13 mouse cellular contexts compared by ENCODE assay signal in the genomic region with DNA sequence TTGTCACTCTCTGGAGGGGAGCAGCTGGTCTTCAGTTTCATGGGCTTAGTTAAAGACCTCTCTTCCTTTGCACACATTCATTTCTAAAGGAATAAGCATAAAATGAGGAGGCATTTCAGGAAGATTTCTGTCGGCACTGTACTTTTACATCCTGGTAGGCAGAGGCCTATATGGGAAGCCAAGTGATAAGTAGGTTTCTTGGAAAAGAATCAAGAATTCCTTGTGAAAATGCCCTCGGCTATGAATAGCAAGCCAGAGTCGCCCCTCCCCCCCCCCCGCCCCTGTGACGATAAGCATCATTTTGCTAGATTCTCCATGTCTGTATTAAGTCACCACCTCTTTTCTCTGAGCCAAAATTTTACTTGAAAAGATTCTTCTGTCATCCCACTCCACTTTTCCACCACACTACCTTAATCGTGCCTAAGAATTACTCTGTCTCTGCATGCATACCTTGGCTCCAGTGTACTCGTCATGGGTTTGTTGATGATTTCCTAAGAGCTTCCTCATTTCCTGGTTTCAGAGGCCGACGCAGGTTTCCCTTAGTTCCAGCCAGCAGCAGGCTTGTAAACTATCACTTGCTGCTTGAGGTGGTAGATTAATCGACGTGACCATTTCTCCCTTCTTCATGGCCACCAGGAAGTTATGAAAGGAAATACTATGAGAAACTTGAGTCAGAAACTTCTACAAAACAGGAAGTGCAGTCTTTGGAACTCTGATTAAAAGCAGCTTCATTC. TPM values are rescaled to one million over a fixed set of nuclear protein-coding genes. Genes with fewer than 3 reads are reported as not detected.
A peak's percentile ranks its signal among the peaks of the same experiment; 100 is the strongest.
DNase-seq lines count a peak whose midpoint lies in the region; ATAC-seq lines count a peak whose summit lies in the region.
"Had no signal": no experiment of that assay in that cellular context is flagged by ENCODE, and none has a peak within 500 bp of the region (broad histone marks: within the 10 kb centered on the region; RNA-seq: fewer than 3 reads in every experiment).

No protein-coding gene starts in this region.

- no peak overlapping the region for H3K9ac ChIP-seq in stomach, embryonic 16.5 days (ENCODE audit: low read length)
- no peak overlapping the region for H3K9ac ChIP-seq in hindbrain, embryonic 14.5 days
- H3K9ac ChIP-seq: embryonic facial prominence, embryonic 12.5 days; liver, embryonic 14.5 days had no signal

- H3K36me3 ChIP-seq in stomach, embryonic 16.5 days (ENCODE audit: control insufficient read depth, insufficient read depth, low read length): no peaks in the 10 kb centered on the region
- H3K36me3 ChIP-seq in hindbrain, embryonic 14.5 days (replicated peaks; ENCODE audit: control insufficient read depth, insufficient read depth): no peaks in the 10 kb centered on the region
- H3K36me3 ChIP-seq: embryonic facial prominence, embryonic 12.5 days had no signal

- 0 out of 2 replicates have a peak overlapping the region, but pooled peaks have one; percentile 18 for H3K27ac ChIP-seq in stomach, embryonic 16.5 days (ENCODE audit: low read length)
- H3K27ac ChIP-seq in hindbrain, embryonic 14.5 days: no peak overlapping the region
- H3K27ac ChIP-seq: embryonic facial prominence, embryonic 12.5 days; liver, embryonic 14.5 days had no signal

- no peak overlapping the region for H3K4me2 ChIP-seq in stomach, embryonic 16.5 days (ENCODE audit: low read depth, low read length)
- H3K4me2 ChIP-seq in hindbrain, embryonic 14.5 days (replicated peaks): no peak overlapping the region
- H3K4me2 ChIP-seq: embryonic facial prominence, embryonic 12.5 days had no signal

- WGBS in stomach, embryonic 16.5 days: 59% methylated on average over 11 of the region's 11 CpGs
- 76% methylated on average over 11 of the region's 11 CpGs for WGBS in hindbrain, embryonic 14.5 days

- H3K27me3 ChIP-seq in stomach, embryonic 16.5 days (ENCODE audit: control insufficient read depth, insufficient read depth, low read length): no peaks in the 10 kb centered on the region
- no peaks in the 10 kb centered on the region for H3K27me3 ChIP-seq in hindbrain, embryonic 14.5 days (ENCODE audit: control insufficient read depth, insufficient read depth, low read length)
- H3K27me3 ChIP-seq: embryonic facial prominence, embryonic 12.5 days had no signal

- H3K4me1 ChIP-seq in stomach, embryonic 16.5 days (ENCODE audit: control insufficient read depth, insufficient read depth, low read length): no peaks in the 10 kb centered on the region
- no peaks in the 10 kb centered on the region for H3K4me1 ChIP-seq in hindbrain, embryonic 14.5 days (replicated peaks; ENCODE audit: control insufficient read depth, insufficient read depth, low read length)
- H3K4me1 ChIP-seq: embryonic facial prominence, embryonic 12.5 days had no signal

- intact Hi-C loops in gastrocnemius, postnatal 14 days (cut with DNase I; ENCODE audit: low total_unique reads): no loop called here

- H3K4me3 ChIP-seq in stomach, embryonic 16.5 days (replicated peaks; ENCODE audit: low read length): no peak overlapping the region
- no peak overlapping the region for H3K4me3 ChIP-seq in hindbrain, embryonic 14.5 days (replicated peaks; ENCODE audit: low read length)
- H3K4me3 ChIP-seq: embryonic facial prominence, embryonic 12.5 days had no signal

- ATAC-seq in stomach, embryonic 16.5 days (ENCODE audit: insufficient read depth, low FRiP score): no peak
- no peak for ATAC-seq in hindbrain, embryonic 14.5 days (ENCODE audit: low FRiP score)

- DNase-seq in lung, adult 18-20 months: peak; percentile 3 to 24
- DNase-seq in lung, postnatal 14 days: no peak
- DNase-seq in gonadal fat pad, adult 2 months (ENCODE audit: low read depth): peak; percentile 13
- DNase-seq in kidney, postnatal 14 days: peak; percentile 8
- no peak for DNase-seq in gastrocnemius, postnatal 14 days
- no peak for DNase-seq in thymus, postnatal 25 days
- DNase-seq in hindbrain, embryonic 14.5 days (ENCODE audit: low spot score): no peak
- DNase-seq: gastrocnemius, postnatal 36 days; layer of hippocampus, adult 9-11 months; right cerebral cortex, postnatal 4 days had no signal

- H3K9me3 ChIP-seq in stomach, embryonic 16.5 days (replicated peaks; ENCODE audit: control insufficient read depth, low read length): no peaks in the 10 kb centered on the region
- no peaks in the 10 kb centered on the region for H3K9me3 ChIP-seq in hindbrain, embryonic 14.5 days (ENCODE audit: control insufficient read depth, low read length)
- H3K9me3 ChIP-seq: embryonic facial prominence, embryonic 12.5 days had no signal

RNA-seq across cellular contexts. Expression of a gene that starts 17.3 kb away (rescaled TPM):
- 5.2 and 7.1 TPM in 2 replicates for polyA plus RNA-seq in gonadal fat pad, adult 2 months (2012; rRNA removed)
- polyA plus RNA-seq in stomach, embryonic 16.5 days (2015; fragmentation: Nextera tagmentation; extraction: Ambion mirVana): 36.6 and 36.9 TPM in 2 replicates
- 1 to 10 TPM; 3.6 to 6.7 TPM for total RNA-seq in gastrocnemius, postnatal 14 days (2021)
- 9.0 and 9.8 TPM in 2 replicates for polyA plus RNA-seq in hindbrain, embryonic 14.5 days (2014; fragmentation: Nextera tagmentation; extraction: Ambion mirVana)

Comparison
In these comparisons a context has a peak if more than half of its experiments do, and no peak if none do; other contexts are left out.
1. DNase-seq: peak in lung, adult 18-20 months (2 of 2), gonadal fat pad, adult 2 months (single experiment) and kidney, postnatal 14 days (single experiment); none in lung, postnatal 14 days (single experiment), gastrocnemius, postnatal 14 days (single experiment), thymus, postnatal 25 days (single experiment) and hindbrain, embryonic 14.5 days (single experiment).